Mouse (Mus musculus) small intestine, adult 2 months (tissue): Measurements from ENCODE around the gene Cysrt1. TPM values are rescaled to one million over a fixed set of nuclear protein-coding genes. Genes with fewer than 3 reads are reported as not detected.
A peak's percentile ranks its signal among the peaks of the same experiment; 100 is the strongest.

Source experiments
- H3K27ac ChIP-seq: fragments of 200-500 bp; 2 replicates; pipeline ENCODE4 v1.5.1; 2012; ENCODE audit warnings: low read depth, low read length, control low read depth, inconsistent platforms; ENCODE audit not compliant: insufficient read depth
- H3K27me3 ChIP-seq: fragments of 200-500 bp; 2 replicates; pipeline ENCODE4 v1.6.1; 2012; ENCODE audit warnings: mild to moderate bottlenecking, moderate library complexity, low read length, inconsistent platforms; ENCODE audit not compliant: control insufficient read depth, insufficient read depth
- H3K36me3 ChIP-seq: fragments of 200-500 bp; 2 replicates; pipeline ENCODE4 v1.6.1; 2012; ENCODE audit warnings: mild to moderate bottlenecking, low read length, control low read depth, inconsistent platforms; ENCODE audit not compliant: control insufficient read depth, insufficient read depth
- H3K4me1 ChIP-seq: fragments of 200-500 bp; 2 replicates; pipeline ENCODE4 v1.6.1; 2012; ENCODE audit warnings: low read length, inconsistent platforms, mixed read lengths; ENCODE audit not compliant: control insufficient read depth, insufficient read depth, insufficient read length
- H3K4me3 ChIP-seq: fragments of 200-500 bp; 2 replicates; pipeline ENCODE4 v1.5.1; 2012; ENCODE audit warnings: low read depth, mild to moderate bottlenecking, control low read depth, inconsistent platforms, low read length, moderate library complexity
- CTCF ChIP-seq: fragments of 200-500 bp; IDR thresholded peaks from 2 replicates; pipeline ENCODE4 v1.5.1; 2012; ENCODE audit warnings: low read depth, mild to moderate bottlenecking, control low read depth, inconsistent platforms, low read length, moderate library complexity, mixed read lengths; ENCODE audit not compliant: insufficient replicate concordance, insufficient read length; ENCODE audit errors: extremely low read depth
- POLR2A ChIP-seq: fragments of 200-500 bp; IDR thresholded peaks from 2 replicates; pipeline ENCODE4 v1.6.1; 2012; ENCODE audit warnings: low read depth, mild to moderate bottlenecking, control low read depth, inconsistent platforms, low read length, moderate library complexity
- WGBS: fragments of 180-500 bp; shearing (Covaris S2); methylation state at CpG from one replicate; pipeline ENCODE4 v1.1.7; 2018; 5-methylcytosine and 5-hydroxymethylcytosine counted together
- polyA plus RNA-seq: library from polyadenylated mRNA; depleted of rRNA; stranded (reverse); fragments of >200 nt; gene quantifications from 2 replicates; pipeline ENCODE4 v1.2.3, GENCODE M21; 2012; rRNA removed

Gene Cysrt1
- polyA plus RNA-seq, 1 experiment, result 1.7 TPM

- H3K27ac ChIP-seq, result peak overlapping the region; percentile 97
- H3K36me3 ChIP-seq, result peaks cover 6% of the 10 kb centered on the region; the same call in 1 of the 2 replicates
- TF ChIP-seq POLR2A (no peak), CTCF (no peak)
- peak overlapping the region; percentile 6; the same call in 1 of the 2 replicates for H3K4me3 ChIP-seq
- 45% methylated on average over 5 of the region's 5 CpGs for WGBS
- peaks cover 39% of the 10 kb centered on the region for H3K4me1 ChIP-seq
- H3K27me3 ChIP-seq, result no peaks in the 10 kb centered on the region
Observed at GRCm38 (mm10) chr2:25194006-25194405, 48.2 kb downstream of the Cysrt1 start.

GRCm38 (mm10) chr2:25193330-25193770 lies 48.9 kb downstream of the Cysrt1 start:
- TF ChIP-seq POLR2A (no peak), CTCF (peak; percentile 91; the same call in 1 of the 2 replicates)
- Histone ChIP-seq H3K4me1 (peaks cover 34% of the 10 kb centered on the region), H3K27me3 (no peaks in the 10 kb centered on the region), H3K27ac (peak overlapping the region; percentile 97), H3K36me3 (peaks cover 6% of the 10 kb centered on the region; the same call in 1 of the 2 replicates), H3K4me3 (peak overlapping the region; percentile 6)
- WGBS, result 0% methylated on average over 6 of the region's 6 CpGs

Other genes starting within 250 kb of the Cysrt1 start
- 93.0 and 100 TPM in 2 replicates for gene Nsmf, start 188.1 kb downstream of the Cysrt1 start, polyA plus RNA-seq
- gene Entpd8, start 162.1 kb downstream of the Cysrt1 start, polyA plus RNA-seq, result 149 and 281 TPM in 2 replicates
- gene Noxa1, start 147.3 kb downstream of the Cysrt1 start, polyA plus RNA-seq, result 14.1 and 15.5 TPM in 2 replicates
- 24.4 and 39.0 TPM in 2 replicates for gene Nrarp, start 61.7 kb downstream of the Cysrt1 start, polyA plus RNA-seq
- 37.3 and 49.3 TPM in 2 replicates for gene Tor4a, start 45.6 kb downstream of the Cysrt1 start, polyA plus RNA-seq
- 21.8 and 37.2 TPM in 2 replicates for gene Nelfb, start 31.0 kb downstream of the Cysrt1 start, polyA plus RNA-seq
- gene Stpg3, start 27.8 kb downstream of the Cysrt1 start, polyA plus RNA-seq, result not detected in 2 replicates
- 0.10 TPM in 1 of 2 replicates, not detected in the other for gene Fam166a, start 23.7 kb downstream of the Cysrt1 start, polyA plus RNA-seq
- 481 and 881 TPM in 2 replicates for gene Tubb4b, start 17.8 kb downstream of the Cysrt1 start, polyA plus RNA-seq
- 0.05 and 5.6 TPM in 2 replicates for gene Slc34a3, start 8.1 kb downstream of the Cysrt1 start, polyA plus RNA-seq
- gene Rnf224, start 5.7 kb downstream of the Cysrt1 start, polyA plus RNA-seq, result 0.10 TPM in 1 of 2 replicates, not detected in the other
- gene Rnf208, start 197 bp downstream of the Cysrt1 start, polyA plus RNA-seq, result 7.3 and 145 TPM in 2 replicates
- 15.3 and 45.8 TPM in 2 replicates for gene AL732309.1, start 4.4 kb upstream of the Cysrt1 start, polyA plus RNA-seq
- gene Tmem203, start 13.0 kb upstream of the Cysrt1 start, polyA plus RNA-seq, result 29.8 and 51.5 TPM in 2 replicates
- gene Tprn, start 20.2 kb upstream of the Cysrt1 start, polyA plus RNA-seq, result 183 and 436 TPM in 2 replicates
- gene Ssna1, start 30.0 kb upstream of the Cysrt1 start, polyA plus RNA-seq, result 40.7 and 55.9 TPM in 2 replicates
- 31.0 and 71.6 TPM in 2 replicates for gene Anapc2, start 30.0 kb upstream of the Cysrt1 start, polyA plus RNA-seq
- not detected in 2 replicates for gene Tmem210, start 45.7 kb upstream of the Cysrt1 start, polyA plus RNA-seq
- 49.7 and 138 TPM in 2 replicates for gene Lrrc26, start 47.5 kb upstream of the Cysrt1 start, polyA plus RNA-seq
- gene Grin1, start 76.7 kb upstream of the Cysrt1 start, polyA plus RNA-seq, result 0.34 and 0.63 TPM in 2 replicates
- 11.1 and 20.5 TPM in 2 replicates for gene Man1b1, start 89.9 kb upstream of the Cysrt1 start, polyA plus RNA-seq
- 12.5 and 24.4 TPM in 2 replicates for gene Dpp7, start 113.9 kb upstream of the Cysrt1 start, polyA plus RNA-seq
- 130 and 360 TPM in 2 replicates for gene Uap1l1, start 123.2 kb upstream of the Cysrt1 start, polyA plus RNA-seq
- 15.4 and 28.8 TPM in 2 replicates for gene Sapcd2, start 129.9 kb upstream of the Cysrt1 start, polyA plus RNA-seq
- gene Entpd2, start 153.4 kb upstream of the Cysrt1 start, polyA plus RNA-seq, result 25.8 and 50.7 TPM in 2 replicates
- gene Npdc1, start 156.9 kb upstream of the Cysrt1 start, polyA plus RNA-seq, result 103 and 117 TPM in 2 replicates
- gene Fut7, start 180.8 kb upstream of the Cysrt1 start, polyA plus RNA-seq, result 0.68 and 0.76 TPM in 2 replicates
- 15.0 and 18.5 TPM in 2 replicates for gene Abca2, start 186.3 kb upstream of the Cysrt1 start, polyA plus RNA-seq
- 0.38 and 12.0 TPM in 2 replicates for gene Clic3, start 214.4 kb upstream of the Cysrt1 start, polyA plus RNA-seq
- gene Paxx, start 218.6 kb upstream of the Cysrt1 start, polyA plus RNA-seq, result 48.6 and 62.7 TPM in 2 replicates
- 0.28 and 0.39 TPM in 2 replicates for gene Ptgds, start 227.6 kb upstream of the Cysrt1 start, polyA plus RNA-seq